Mouse (Mus musculus) macrophage (primary cell): ENCODE data around the gene Ddx54. TPM values are rescaled to one million over a fixed set of nuclear protein-coding genes. Genes with fewer than 3 reads are reported as not detected.

Experiments used
- H3K27ac ChIP-seq: fragments of 350-480 bp; formaldehyde crosslinking; 2 replicates; pipeline ENCODE4 v1.9.0; 2021
- H3K36me3 ChIP-seq: fragments of 350-480 bp; formaldehyde crosslinking; 2 replicates; pipeline ENCODE4 v1.9.0; 2021; ENCODE audit errors: inconsistent target
- H3K4me3 ChIP-seq: fragments of 350-480 bp; formaldehyde crosslinking; 2 replicates; pipeline ENCODE4 v1.9.0; 2021; ENCODE audit errors: inconsistent target
- H3K79me2 ChIP-seq: fragments of 350-480 bp; formaldehyde crosslinking; 2 replicates; pipeline ENCODE4 v1.9.0; 2021; ENCODE audit errors: inconsistent target
- WGBS: methylation state at CpG from one replicate; pipeline ENCODE4 v1.1.7; 2026; ENCODE audit warnings: inconsistent platforms; ENCODE audit not compliant: missing documents; 5-methylcytosine and 5-hydroxymethylcytosine counted together
- polyA plus RNA-seq: library from polyadenylated mRNA; stranded (reverse); fragments of 250-400 nt; gene quantifications from 3 replicates; pipeline ENCODE4 v1.2.4, GENCODE M21; 2018; ENCODE audit warnings: inconsistent platforms
- total RNA-seq, 78 experiments: library from RNA; depleted of rRNA; stranded (reverse); fragments of 250-400 nt; gene quantifications; 1 replicate in 9 of 78; 2 replicates in 24 of 78; 3 replicates in 43 of 78; 4 replicates in 2 of 78; pipeline ENCODE4 v1.2.4; 2018; ENCODE audit warnings: inconsistent platforms in 56 of 78

Gene Ddx54
- 10 to 100 TPM; 31.5 to 89.7 (median 50.6) TPM for total RNA-seq (2018; cell fraction: chromatin; rRNA removed)
- total RNA-seq (2018; cell fraction: cytosol; rRNA removed), result 10 to 100 TPM; 23.7 to 34.9 (median 30.4) TPM
- 10 to 100 TPM; 26.2 to 49.3 (median 33.7) TPM for total RNA-seq (2018; cell fraction: nucleus; rRNA removed)
- polyA plus RNA-seq, result 21.7 to 39.1 TPM (median 25.0 TPM) in 3 replicates

GRCm38 (mm10) chr5:120612442-120612821 is at the start of gene Ddx54, which contains the start of gene Rita1:
TSS of gene Ddx54 (plus strand) at chr5:120612739.
TSS of gene Rita1 (minus strand) at chr5:120612589.
- Histone ChIP-seq H3K4me3 (peak within 1 kb of the TSS; percentile 88), H3K79me2 (peaks cover 49% of the 10 kb centered on the region), H3K36me3 (peaks cover 9% of the 10 kb centered on the region), H3K27ac (peak within 1 kb of the TSS; percentile 94)
- WGBS, result under 1% methylated on average over 22 of the region's 22 CpGs

GRCm38 (mm10) chr5:120562956-120563913 is 49.3 kb upstream of the Ddx54 start:
- Histone ChIP-seq H3K27ac (peak overlapping the region; percentile 36), H3K4me3 (no peak overlapping the region)
- WGBS, result 68% methylated on average over 26 of the region's 28 CpGs

GRCm38 (mm10) chr5:120563914-120564311 is 48.6 kb upstream of the Ddx54 start:
- 91% methylated on average over 1 of the region's 4 CpGs for WGBS
- peak overlapping the region; percentile 36 for H3K27ac ChIP-seq

More at GRCm38 (mm10) chr5:120562956-120563913, 49.3 kb upstream of the Ddx54 start:
- Histone ChIP-seq H3K79me2 (peaks cover 71% of the 10 kb centered on the region), H3K36me3 (no peaks in the 10 kb centered on the region)

GRCm38 (mm10) chr5:120565171-120565905 is 47.2 kb upstream of the Ddx54 start:
- no peak overlapping the region for H3K27ac ChIP-seq
- no peak overlapping the region for H3K4me3 ChIP-seq

More at GRCm38 (mm10) chr5:120563914-120564311, 48.6 kb upstream of the Ddx54 start:
- H3K4me3 ChIP-seq, result no peak overlapping the region
- peaks cover 71% of the 10 kb centered on the region for H3K79me2 ChIP-seq
- no peaks in the 10 kb centered on the region for H3K36me3 ChIP-seq

GRCm38 (mm10) chr5:120566101-120566500 is 46.4 kb upstream of the Ddx54 start:
- H3K79me2 ChIP-seq, result peaks cover 64% of the 10 kb centered on the region
- 100% methylated on average over 4 of the region's 5 CpGs for WGBS
- H3K27ac ChIP-seq, result no peak overlapping the region
- H3K4me3 ChIP-seq, result no peak overlapping the region
- no peaks in the 10 kb centered on the region for H3K36me3 ChIP-seq

More at GRCm38 (mm10) chr5:120565171-120565905, 47.2 kb upstream of the Ddx54 start:
- WGBS, result 85% methylated on average over 14 of the region's 15 CpGs
- H3K36me3 ChIP-seq, result no peaks in the 10 kb centered on the region
- H3K79me2 ChIP-seq, result peaks cover 65% of the 10 kb centered on the region

GRCm38 (mm10) chr5:120566681-120567252 is 45.8 kb upstream of the Ddx54 start:
- Histone ChIP-seq H3K4me3 (no peak overlapping the region), H3K36me3 (no peaks in the 10 kb centered on the region), H3K27ac (no peak overlapping the region), H3K79me2 (peaks cover 64% of the 10 kb centered on the region)
- WGBS, result 76% methylated on average over 9 of the region's 9 CpGs

GRCm38 (mm10) chr5:120567253-120567701 is 45.3 kb upstream of the Ddx54 start:
- whole genome bisulfite sequencing, result 90% methylated on average over 21 of the region's 21 CpGs
- H3K36me3 ChIP-seq, result no peaks in the 10 kb centered on the region
- no peak overlapping the region for H3K4me3 ChIP-seq
- H3K79me2 ChIP-seq, result peaks cover 64% of the 10 kb centered on the region
- no peak overlapping the region for H3K27ac ChIP-seq

GRCm38 (mm10) chr5:120567761-120568211 is 44.8 kb upstream of the Ddx54 start:
- Histone ChIP-seq H3K36me3 (no peaks in the 10 kb centered on the region), H3K4me3 (no peak overlapping the region), H3K27ac (no peak overlapping the region), H3K79me2 (peaks cover 64% of the 10 kb centered on the region)
- 96% methylated on average over 13 of the region's 14 CpGs for WGBS

- Histone ChIP-seq H3K4me3 (no peak overlapping the region), H3K27ac (no peak overlapping the region), H3K79me2 (peaks cover 63% of the 10 kb centered on the region), H3K36me3 (no peaks in the 10 kb centered on the region)
- WGBS, result 92% methylated on average over 8 of the region's 9 CpGs
Measured at GRCm38 (mm10) chr5:120568336-120568768, 44.2 kb upstream of the Ddx54 start.

- no peaks in the 10 kb centered on the region for H3K36me3 ChIP-seq
- WGBS, result 92% methylated on average over 4 of the region's 4 CpGs
Measured at GRCm38 (mm10) chr5:120568964-120569363, 43.6 kb upstream of the Ddx54 start.

GRCm38 (mm10) chr5:120569791-120570190 is 42.7 kb upstream of the Ddx54 start:
- WGBS, result 97% methylated on average over 3 of the region's 3 CpGs
- Histone ChIP-seq H3K27ac (peak overlapping the region; percentile 91), H3K79me2 (peaks cover 71% of the 10 kb centered on the region), H3K36me3 (no peaks in the 10 kb centered on the region), H3K4me3 (no peak overlapping the region)

More at GRCm38 (mm10) chr5:120568964-120569363, 43.6 kb upstream of the Ddx54 start:
- no peak overlapping the region for H3K4me3 ChIP-seq
- H3K27ac ChIP-seq, result no peak overlapping the region
- peaks cover 64% of the 10 kb centered on the region for H3K79me2 ChIP-seq

GRCm38 (mm10) chr5:120570289-120570897 is 42.1 kb upstream of the Ddx54 start:
- no peak overlapping the region for H3K4me3 ChIP-seq
- H3K79me2 ChIP-seq, result peaks cover 72% of the 10 kb centered on the region
- H3K36me3 ChIP-seq, result no peaks in the 10 kb centered on the region
- H3K27ac ChIP-seq, result peak overlapping the region; percentile 91
- 8% methylated on average over 10 of the region's 11 CpGs for WGBS

GRCm38 (mm10) chr5:120571056-120571740 is 41.3 kb upstream of the Ddx54 start:
- H3K36me3 ChIP-seq, result no peaks in the 10 kb centered on the region
- H3K4me3 ChIP-seq, result no peak overlapping the region
- 91% methylated on average over 13 of the region's 14 CpGs for WGBS
- peak overlapping the region; percentile 91 for H3K27ac ChIP-seq
- peaks cover 72% of the 10 kb centered on the region for H3K79me2 ChIP-seq
